Mouse (Mus musculus): ENCODE measurements around the gene Il4i1.
"Not testable (repeated sequence)": the region's sequence is repeated elsewhere in the genome, so short reads cannot be mapped to it uniquely, and the experiment has no call there.

Il4i1 gene

GRCm38 (mm10) chr7:44863982-44864494 is 47.9 kb downstream of the Il4i1 start:
- no peak for DNase-seq (ENCODE audit: low spot score)

- no peak for DNase-seq (ENCODE audit: low spot score)
Observed at GRCm38 (mm10) chr7:44864595-44865542, 48.7 kb downstream of the Il4i1 start.

GRCm38 (mm10) chr7:44866276-44867009 is 50.3 kb downstream of the Il4i1 start:
- peak; percentile 34 for DNase-seq (ENCODE audit: low spot score)

GRCm38 (mm10) chr7:44867010-44867702 is 51.0 kb downstream of the Il4i1 start:
- no peak for DNase-seq (ENCODE audit: low spot score)

- no peak for DNase-seq (ENCODE audit: low spot score)
Observed at GRCm38 (mm10) chr7:44867802-44868201, 51.6 kb downstream of the Il4i1 start.

- no peak for DNase-seq (ENCODE audit: low spot score)
Observed at GRCm38 (mm10) chr7:44868465-44868864, 52.3 kb downstream of the Il4i1 start.

GRCm38 (mm10) chr7:44868919-44869696 is 52.9 kb downstream of the Il4i1 start:
- DNase-seq (ENCODE audit: low spot score): peak; percentile 67

GRCm38 (mm10) chr7:44869697-44870528 is 53.7 kb downstream of the Il4i1 start, which contains the start of gene Ptov1:
TSS of gene Ptov1 (minus strand) at chr7:44869788.
- DNase-seq (ENCODE audit: low spot score): peak; percentile 96

- no peak for DNase-seq (ENCODE audit: low spot score)
Observed at GRCm38 (mm10) chr7:44870614-44871013, 54.4 kb downstream of the Il4i1 start.

GRCm38 (mm10) chr7:44871181-44871580 is 55.0 kb downstream of the Il4i1 start:
- no peak for DNase-seq (ENCODE audit: low spot score)

GRCm38 (mm10) chr7:44871774-44872173 is 55.6 kb downstream of the Il4i1 start:
- DNase-seq (ENCODE audit: low spot score): not testable (repeated sequence)

- no peak for DNase-seq (ENCODE audit: low spot score)
Observed at GRCm38 (mm10) chr7:44877833-44878232, 61.6 kb downstream of the Il4i1 start.

GRCm38 (mm10) chr7:44883036-44883435 is 66.8 kb downstream of the Il4i1 start:
- DNase-seq (ENCODE audit: low spot score): no peak

- no peak for DNase-seq (ENCODE audit: low spot score)
Observed at GRCm38 (mm10) chr7:44884637-44885036, 68.5 kb downstream of the Il4i1 start.

GRCm38 (mm10) chr7:44886964-44887363 is 70.8 kb downstream of the Il4i1 start:
- DNase-seq (ENCODE audit: low spot score): no peak

GRCm38 (mm10) chr7:44888256-44889105 is 72.3 kb downstream of the Il4i1 start:
- no peak for DNase-seq (ENCODE audit: low spot score)

- DNase-seq (ENCODE audit: low spot score): no peak
Observed at GRCm38 (mm10) chr7:44890180-44890579, 74.0 kb downstream of the Il4i1 start.

All from retina, embryonic 14.5 days (tissue).